Mouse (Mus musculus) stomach, embryonic 14.5 days (tissue): ENCODE measurements at regions not wholly inside any gene's neighbourhood (a gene's known extent, or its start where the extent isn't known, plus 50 kb on each side); places are given as distances from the start of the nearest gene placed in this dataset.
A peak's percentile ranks its signal among the peaks of the same experiment; 100 is the strongest.
"Not testable (repeated sequence)": the region's sequence is repeated elsewhere in the genome, so short reads cannot be mapped to it uniquely, and the experiment has no call there.

Experiments used
- ATAC-seq: fragments of 200-750 bp; cut with Nextera tagmentation; 2 replicates; pipeline ENCODE4 v1.8.0; 2017; ENCODE audit warnings: low read depth, moderate TSS enrichment; ENCODE audit not compliant: insufficient number of reproducible peaks, insufficient read depth, low FRiP score
- H3K27ac ChIP-seq: fragments of 300-500 bp; sonication (generic); 2 replicates; pipeline ENCODE4 v1.5.1; 2014; ENCODE audit warnings: mild to moderate bottlenecking, low read length, moderate library complexity, mixed read lengths
- H3K27me3 ChIP-seq: fragments of 300-500 bp; sonication (generic); 2 replicates; pipeline ENCODE4 v1.6.1; 2014; ENCODE audit warnings: low read length, control low read depth, mixed read lengths; ENCODE audit not compliant: control insufficient read depth, insufficient read depth
- H3K36me3 ChIP-seq: fragments of 300-500 bp; sonication (generic); 2 replicates; pipeline ENCODE4 v1.6.1; 2014; ENCODE audit warnings: mild to moderate bottlenecking, control low read depth, low read length, moderate library complexity, mixed read lengths; ENCODE audit not compliant: control insufficient read depth, insufficient read depth
- H3K4me1 ChIP-seq: fragments of 300-500 bp; sonication (generic); 2 replicates; pipeline ENCODE4 v1.6.1; 2014; ENCODE audit warnings: low read length, control low read depth, mixed read lengths; ENCODE audit not compliant: control insufficient read depth, insufficient read depth
- H3K4me2 ChIP-seq: fragments of 300-500 bp; sonication (generic); replicated peaks from 2 replicates; pipeline ENCODE4 v1.6.1; 2014; ENCODE audit warnings: low read depth, low read length, control low read depth
- H3K4me3 ChIP-seq: fragments of 300-500 bp; sonication (generic); 2 replicates; pipeline ENCODE4 v1.5.1; 2014; ENCODE audit warnings: low read depth, low read length, control low read depth
- H3K9ac ChIP-seq: fragments of 300-500 bp; sonication (generic); replicated peaks from 2 replicates; pipeline ENCODE4 v1.6.1; 2014; ENCODE audit warnings: low read depth, mild to moderate bottlenecking, control low read depth, low read length, moderate library complexity, mixed read lengths
- H3K9me3 ChIP-seq: fragments of 300-500 bp; sonication (generic); 2 replicates; pipeline ENCODE4 v1.6.1; 2016; ENCODE audit warnings: low read depth, low read length, control low read depth; ENCODE audit not compliant: control insufficient read depth
- WGBS: fragments of 180-500 bp; shearing (Covaris S2); extraction: QIAGEN DNeasy Blood & Tissue Kit; methylation state at CpG from one replicate; pipeline ENCODE4 v1.1.7; 2014; 5-methylcytosine and 5-hydroxymethylcytosine counted together

GRCm38 (mm10) chr5:148790343-148790742 lies 138.8 kb downstream of the Katnal1 start:
- H3K4me3 ChIP-seq, H3K9ac ChIP-seq, H3K27me3 ChIP-seq, H3K4me2 ChIP-seq, H3K27ac ChIP-seq, H3K9me3 ChIP-seq, H3K36me3 ChIP-seq, ATAC-seq: not testable (repeated sequence)
- peaks cover 11% of the 10 kb centered on the region for H3K4me1 ChIP-seq
- WGBS = 78% methylated on average over 6 of the region's 6 CpGs

GRCm38 (mm10) chr5:148789823-148790222 lies 139.3 kb downstream of the Katnal1 start:
- no peak overlapping the region for H3K4me3 ChIP-seq
- H3K9me3 ChIP-seq = no peaks in the 10 kb centered on the region
- WGBS = 78% methylated on average over 5 of the region's 5 CpGs
- H3K4me2 ChIP-seq = no peak overlapping the region
- peaks cover 11% of the 10 kb centered on the region for H3K4me1 ChIP-seq
- H3K27ac ChIP-seq = no peak overlapping the region
- ATAC-seq = no peak
- no peaks in the 10 kb centered on the region for H3K36me3 ChIP-seq
- no peaks in the 10 kb centered on the region for H3K27me3 ChIP-seq
- H3K9ac ChIP-seq = no peak overlapping the region

- no peaks in the 10 kb centered on the region for H3K27me3 ChIP-seq
- H3K4me1 ChIP-seq = peaks cover 11% of the 10 kb centered on the region
- H3K9ac ChIP-seq = no peak overlapping the region
- no peak overlapping the region for H3K27ac ChIP-seq
- H3K9me3 ChIP-seq = no peaks in the 10 kb centered on the region
- no peak overlapping the region for H3K4me2 ChIP-seq
- H3K4me3 ChIP-seq = no peak overlapping the region
- H3K36me3 ChIP-seq = no peaks in the 10 kb centered on the region
- WGBS = 30% methylated on average over 6 of the region's 6 CpGs
- 0 out of 2 replicates have a peak, but pooled peaks have one; percentile 38 for ATAC-seq
Measured at GRCm38 (mm10) chr5:148789147-148789566, 140.0 kb downstream of the Katnal1 start.

- 86% methylated on average over 8 of the region's 8 CpGs for WGBS
- peaks cover 11% of the 10 kb centered on the region for H3K4me1 ChIP-seq
- no peak overlapping the region for H3K4me2 ChIP-seq
- ATAC-seq = no peak
- no peak overlapping the region for H3K9ac ChIP-seq
- no peaks in the 10 kb centered on the region for H3K27me3 ChIP-seq
- no peaks in the 10 kb centered on the region for H3K9me3 ChIP-seq
- H3K27ac ChIP-seq = no peak overlapping the region
- no peaks in the 10 kb centered on the region for H3K36me3 ChIP-seq
- H3K4me3 ChIP-seq = no peak overlapping the region
Measured at GRCm38 (mm10) chr5:148788690-148789089, 140.4 kb downstream of the Katnal1 start.

GRCm38 (mm10) chr5:148787270-148787669 lies 141.8 kb downstream of the Katnal1 start:
- no peak overlapping the region; the same call in 1 of the 2 replicates for H3K4me2 ChIP-seq
- peak overlapping the region; percentile 7; the same call in 1 of the 2 replicates for H3K27ac ChIP-seq
- no peaks in the 10 kb centered on the region for H3K36me3 ChIP-seq
- no peak overlapping the region for H3K9ac ChIP-seq
- peaks cover 11% of the 10 kb centered on the region for H3K4me1 ChIP-seq
- WGBS = 11% methylated on average over 8 of the region's 8 CpGs
- H3K27me3 ChIP-seq = no peaks in the 10 kb centered on the region
- no peaks in the 10 kb centered on the region for H3K9me3 ChIP-seq
- ATAC-seq = peak; percentile 84
- H3K4me3 ChIP-seq = no peak overlapping the region

- not testable (repeated sequence) for H3K4me2 ChIP-seq, H3K36me3 ChIP-seq, H3K9ac ChIP-seq, H3K27me3 ChIP-seq, H3K4me1 ChIP-seq, H3K9me3 ChIP-seq, H3K27ac ChIP-seq, ATAC-seq, H3K4me3 ChIP-seq
- WGBS = 47% methylated on average over 6 of the region's 6 CpGs
Measured at GRCm38 (mm10) chr5:148781076-148781475, 148.0 kb downstream of the Katnal1 start.

GRCm38 (mm10) chr5:148776796-148777659 lies 152.1 kb downstream of the Katnal1 start:
- H3K9ac ChIP-seq = no peak overlapping the region
- H3K9me3 ChIP-seq = no peaks in the 10 kb centered on the region
- no peaks in the 10 kb centered on the region for H3K4me1 ChIP-seq
- H3K36me3 ChIP-seq = no peaks in the 10 kb centered on the region
- no peak overlapping the region for H3K27ac ChIP-seq
- 72% methylated on average over 20 of the region's 20 CpGs for WGBS
- no peaks in the 10 kb centered on the region for H3K27me3 ChIP-seq
- H3K4me2 ChIP-seq = no peak overlapping the region
- H3K4me3 ChIP-seq = no peak overlapping the region
- no peak for ATAC-seq

- Histone ChIP-seq H3K9me3 (no peaks in the 10 kb centered on the region), H3K4me2 (no peak overlapping the region), H3K4me3 (no peak overlapping the region), H3K27ac (no peak overlapping the region), H3K36me3 (no peaks in the 10 kb centered on the region), H3K27me3 (no peaks in the 10 kb centered on the region), H3K4me1 (0 out of 2 replicates have a peak, but pooled peaks cover 4% of the 10 kb centered on the region), H3K9ac (no peak overlapping the region)
- ATAC-seq = no peak
- 81% methylated on average over 3 of the region's 3 CpGs for WGBS
Measured at GRCm38 (mm10) chr5:148775232-148775631, 153.9 kb downstream of the Katnal1 start.
